Mouse (Mus musculus) heart, postnatal 10 days (tissue): ENCODE measurements around the gene Gm43518. TPM values are rescaled to one million over a fixed set of nuclear protein-coding genes. Genes with fewer than 3 reads are reported as not detected.
A peak's percentile ranks its signal among the peaks of the same experiment; 100 is the strongest.

Source experiments
- DNase-seq, 2 experiments: peaks; one replicate each; pipeline ENCODE4 v3.0.0; 2021
- intact Hi-C: fragments of 180-260 bp; cut with DNase I; formaldehyde crosslinking; loops from one replicate; pipeline ENCODE4 v1.15.1; 2025
- total RNA-seq, 2 experiments: library from RNA; stranded (reverse); gene quantifications; 2 replicates each; pipeline ENCODE4 v1.2.3; 2021

Gene Gm43518
- total RNA-seq, 2 experiments from 2014 or later = 0.89 TPM; not detected in 1

DNA sequence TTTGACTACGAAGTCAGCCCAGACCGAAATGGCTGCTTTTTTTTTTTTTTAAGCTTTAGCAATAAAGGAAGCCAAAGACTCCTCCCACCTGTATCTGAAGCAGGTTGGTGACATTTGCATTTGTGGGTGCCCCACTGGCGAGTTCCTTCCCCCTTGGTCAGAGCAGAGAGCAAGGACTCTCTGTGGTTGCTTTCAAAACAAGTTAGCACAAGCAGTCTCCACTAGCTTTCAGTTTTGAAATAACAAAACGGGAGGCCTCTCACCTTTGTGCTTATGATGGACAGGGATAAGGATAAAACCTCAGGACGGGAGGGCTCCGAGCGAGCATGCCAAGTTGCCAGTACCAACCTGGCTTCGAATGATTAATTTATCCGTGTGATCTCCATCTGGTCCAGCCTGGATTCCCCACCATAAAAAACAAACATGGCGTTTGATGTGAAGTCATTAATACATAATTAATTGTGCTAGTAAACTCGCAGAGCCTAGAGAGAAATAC is 47.4 kb downstream of the Gm43518 start:
- no peak for DNase-seq
- intact Hi-C loops = no loop called here

- no peak for DNase-seq
- intact Hi-C loops = no loop called here
These were observed 48.5 kb downstream of the Gm43518 start for GRCm38 (mm10) chr5:123975668-123976180.

DNA sequence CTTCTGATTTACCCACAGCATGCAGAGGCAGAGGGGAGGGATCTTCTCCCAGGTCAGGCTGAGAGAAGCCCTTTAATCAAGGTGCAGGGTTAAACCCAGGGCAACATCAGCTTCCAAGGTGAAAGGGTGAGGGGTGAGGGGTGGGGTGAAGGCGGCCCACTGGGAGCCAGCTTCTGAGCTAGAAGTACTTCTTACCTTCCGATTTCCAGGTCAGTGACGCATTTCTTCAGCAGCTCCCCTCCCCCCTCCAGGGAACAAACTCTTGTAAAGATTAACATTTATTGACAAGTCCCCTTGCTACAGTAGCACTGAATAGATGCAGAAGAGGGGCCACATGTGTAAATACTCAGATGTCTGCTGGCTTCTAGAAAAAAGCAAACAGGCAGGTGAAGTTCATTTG is 50.0 kb downstream of the Gm43518 start:
- intact Hi-C loops = no loop called here

DNA sequence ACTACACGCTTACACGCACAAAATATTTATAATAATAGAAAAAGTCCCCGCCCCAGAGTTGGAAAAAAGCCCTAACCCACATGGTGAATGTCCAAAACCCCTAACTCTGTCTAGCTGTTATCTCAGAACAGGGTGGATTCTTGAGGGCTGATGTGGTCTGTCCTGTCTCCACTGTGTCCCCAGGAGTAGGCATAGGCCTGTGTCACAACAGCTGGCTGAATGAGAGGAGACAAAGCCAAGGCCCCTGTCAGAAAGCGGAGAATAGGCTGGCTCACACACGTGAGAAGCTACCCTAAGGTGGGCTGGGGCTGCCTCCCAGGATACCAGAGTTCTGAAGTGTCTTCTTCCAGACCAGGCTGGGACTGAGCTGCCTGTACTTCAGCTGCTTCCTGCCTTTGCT is 50.9 kb downstream of the Gm43518 start:
- intact Hi-C loops = no loop called here
- no peak for DNase-seq

More for the DNA sequence above, 50.0 kb downstream of the Gm43518 start:
- DNase-seq = no peak

DNA sequence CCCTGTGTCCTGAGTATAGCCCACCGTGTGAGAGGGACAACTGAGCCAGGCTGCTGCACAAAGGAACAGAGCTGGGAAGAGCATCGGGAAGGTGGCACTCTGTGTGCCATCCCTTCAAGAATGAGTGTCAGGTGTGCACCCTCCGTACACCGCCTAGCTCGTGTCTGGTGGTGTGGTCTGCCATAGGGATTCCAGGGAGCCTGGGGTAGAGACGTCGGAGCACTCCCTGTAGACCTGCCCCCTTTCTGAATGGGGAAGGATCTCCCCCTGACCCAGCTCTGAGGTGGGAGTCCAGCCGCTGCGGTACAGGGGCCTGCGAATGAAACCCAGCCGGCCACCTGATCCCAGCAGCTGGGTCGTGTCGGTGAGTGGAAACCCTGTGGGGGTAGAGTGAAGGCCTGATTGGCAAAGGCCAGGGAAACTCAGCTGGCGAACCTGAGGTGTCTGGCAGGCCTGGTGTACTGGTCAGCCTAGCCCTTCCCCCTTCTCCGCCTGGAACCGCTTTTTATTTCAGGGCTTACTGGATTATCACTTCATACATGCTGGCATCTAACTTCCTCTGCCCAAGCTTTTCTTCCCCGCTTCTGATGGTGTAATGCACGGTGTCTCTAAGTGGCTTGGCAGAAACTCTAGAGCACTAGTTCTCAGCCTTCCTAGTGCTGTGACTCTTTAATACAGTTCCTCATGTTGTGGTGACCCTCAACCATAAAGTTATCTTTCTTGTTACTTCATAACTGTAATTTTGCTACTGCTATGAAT is 52.2 kb downstream of the Gm43518 start:
- DNase-seq = peak in 1 of 2 experiments; percentile 45
- intact Hi-C loops = no loop called here

- DNase-seq = no peak
- intact Hi-C loops = no loop called here
These were observed 52.8 kb downstream of the Gm43518 start for GRCm38 (mm10) chr5:123979980-123980369.

- no peak for DNase-seq
- intact Hi-C loops = no loop called here
These were observed 53.5 kb downstream of the Gm43518 start for GRCm38 (mm10) chr5:123980521-123981249.

DNA sequence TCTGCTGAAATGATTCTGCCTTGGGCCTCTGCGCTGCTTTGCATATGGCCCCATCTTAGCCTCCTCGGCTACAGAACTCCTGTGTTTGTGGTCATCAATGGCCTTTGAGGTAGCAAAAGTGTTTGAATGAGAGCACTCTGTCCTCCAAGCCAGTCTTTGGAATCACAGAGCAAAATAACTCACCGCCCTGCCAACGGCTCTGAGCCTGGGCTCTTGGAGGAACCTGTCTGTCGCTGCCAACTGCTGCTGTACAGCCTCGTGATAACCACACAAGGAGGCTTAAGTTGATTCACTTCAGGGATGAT is 54.0 kb downstream of the Gm43518 start:
- intact Hi-C loops = no loop called here
- peak in 1 of 2 experiments; percentile 54 for DNase-seq

GRCm38 (mm10) chr5:123982838-123983237 is 55.6 kb downstream of the Gm43518 start:
- no peak for DNase-seq
- intact Hi-C loops = no loop called here

DNA sequence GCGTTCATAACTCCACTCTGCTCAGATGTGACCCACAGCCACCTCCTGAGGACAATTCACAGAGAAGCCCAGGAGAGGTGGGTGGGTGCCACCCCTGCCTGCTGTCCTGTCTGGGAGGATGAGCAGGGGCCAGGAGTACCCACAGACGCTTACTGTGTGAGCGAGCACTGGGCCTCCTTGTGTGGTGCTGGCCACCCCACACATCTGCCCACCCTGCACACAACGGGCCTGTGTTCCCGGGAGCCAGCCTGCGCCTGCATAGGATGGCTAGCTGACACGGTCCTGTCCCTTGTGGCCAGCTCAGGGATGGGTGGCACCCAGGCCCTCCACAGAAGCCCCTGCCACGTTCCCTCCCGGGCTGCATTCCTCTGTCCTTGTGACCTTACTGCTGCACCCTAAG is 58.2 kb downstream of the Gm43518 start:
- no peak for DNase-seq
- intact Hi-C loops = no loop called here

GRCm38 (mm10) chr5:123986925-123987324 is 59.7 kb downstream of the Gm43518 start:
- intact Hi-C loops = no loop called here
- no peak for DNase-seq

GRCm38 (mm10) chr5:123987511-123987910 is 60.3 kb downstream of the Gm43518 start:
- no peak for DNase-seq
- intact Hi-C loops = no loop called here

Other genes starting within 250 kb of the Gm43518 start
- 100 to 1,000 TPM; 135 to 144 TPM for gene Clip1, start 242.8 kb upstream of the Gm43518 start, total RNA-seq
- 10 to 100 TPM; 39.4 to 49.5 TPM for gene Zcchc8, start 206.3 kb upstream of the Gm43518 start, total RNA-seq
- gene Rsrc2, start 178.0 kb upstream of the Gm43518 start, total RNA-seq = 10 to 100 TPM; 54.1 to 55.8 TPM
- 10 to 100 TPM in 1 of 2 experiments, 1 to 10 TPM in 1; 6.9 to 10.3 TPM for gene Kntc1, start 177.7 kb upstream of the Gm43518 start, total RNA-seq
- under 1 TPM in 1 of 2 experiments, not detected in 1; 0.17 TPM for gene Hcar2, start 61.9 kb upstream of the Gm43518 start, total RNA-seq
- under 1 TPM; 0.69 to 0.77 TPM for gene Hcar1, start 47.4 kb upstream of the Gm43518 start, total RNA-seq
- gene Denr, start 20.2 kb upstream of the Gm43518 start, total RNA-seq = 10 to 100 TPM; 53.4 to 54.2 TPM
- gene Ccdc62, start 3.3 kb downstream of the Gm43518 start, total RNA-seq = 1 to 10 TPM; 2.2 to 3.1 TPM
- gene Hip1r, start 46.2 kb downstream of the Gm43518 start, total RNA-seq = 10 to 100 TPM; 26.1 to 41.6 TPM
- gene Vps37b, start 104.9 kb downstream of the Gm43518 start, total RNA-seq = 10 to 100 TPM; 38.0 to 46.7 TPM
- 1 to 10 TPM; 6.5 to 6.7 TPM for gene Abcb9, start 168.4 kb downstream of the Gm43518 start, total RNA-seq
- 10 to 100 TPM; 11.9 to 14.2 TPM for gene Ogfod2, start 184.9 kb downstream of the Gm43518 start, total RNA-seq
- gene Arl6ip4, start 188.7 kb downstream of the Gm43518 start, total RNA-seq = 10 to 100 TPM; 47.9 to 52.7 TPM